Mouse (Mus musculus) midbrain, embryonic 10.5 days (tissue): ENCODE measurements around the gene Krtap5-5. TPM values are rescaled to one million over a fixed set of nuclear protein-coding genes. Genes with fewer than 3 reads are reported as not detected.

ENCODE experiments used
- DNase-seq: peaks from one replicate; pipeline ENCODE4 v3.0.0-alpha.2; 2017; ENCODE audit warnings: low spot score
- H3K27ac ChIP-seq: fragments of 300-500 bp; sonication (generic); replicated peaks from 2 replicates; pipeline ENCODE4 v1.5.1; 2016; ENCODE audit warnings: mild to moderate bottlenecking
- H3K27me3 ChIP-seq: fragments of 300-500 bp; sonication (generic); 2 replicates; pipeline ENCODE4 v1.6.1; 2016; ENCODE audit warnings: low read depth, mild to moderate bottlenecking; ENCODE audit not compliant: poor library complexity, severe bottlenecking
- H3K36me3 ChIP-seq: fragments of 300-500 bp; sonication (generic); 2 replicates; pipeline ENCODE4 v1.6.1; 2016; ENCODE audit warnings: mild to moderate bottlenecking, moderate library complexity
- H3K4me1 ChIP-seq: fragments of 300-500 bp; sonication (generic); 2 replicates; pipeline ENCODE4 v1.6.1; 2016
- H3K4me3 ChIP-seq: fragments of 300-500 bp; sonication (generic); 2 replicates; pipeline ENCODE4 v1.5.1; 2016; ENCODE audit warnings: mild to moderate bottlenecking, moderate library complexity
- H3K9me3 ChIP-seq: fragments of 300-500 bp; sonication (generic); replicated peaks from 2 replicates; pipeline ENCODE4 v1.6.1; 2016; ENCODE audit warnings: mild to moderate bottlenecking
- WGBS: fragments of 180-500 bp; shearing (Covaris S2); methylation state at CpG from one replicate; pipeline ENCODE4 v1.1.7; 2016; 5-methylcytosine and 5-hydroxymethylcytosine counted together
- polyA plus RNA-seq: library from polyadenylated mRNA; unstranded; fragments of >200 nt; fragmentation: Nextera tagmentation; extraction: Ambion mirVana; gene quantifications from 2 replicates; pipeline ENCODE4 v1.2.1, GENCODE M21; 2016

Krtap5-5 gene
- polyA plus RNA-seq, 1 experiment from 2014 or later, result not detected

DNA sequence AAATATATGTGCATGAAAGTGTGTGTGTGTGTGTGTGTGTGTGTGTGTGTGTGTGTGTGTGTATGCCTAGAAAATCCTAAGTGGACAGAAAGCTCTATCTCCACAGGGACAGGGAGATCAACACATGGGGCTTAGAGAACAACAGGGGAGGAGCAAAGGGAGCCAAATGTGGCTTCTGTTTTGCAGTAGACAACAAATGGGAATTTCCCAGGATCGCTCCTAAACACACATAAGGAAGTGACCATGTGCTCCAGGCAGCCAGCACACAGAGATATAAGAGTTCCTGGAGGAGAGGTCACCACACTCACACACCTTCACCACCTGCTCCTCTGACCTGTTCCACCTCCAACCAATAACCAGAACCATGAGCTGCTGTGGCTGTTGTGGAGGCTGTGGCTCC lies 28.7 kb downstream of the Krtap5-5 start, which contains the start of gene Krtap5-3:
Gene Krtap5-3, plus strand, starts transcription at position 301 of the 400 bp plus-strand sequence.
- no peaks in the 10 kb centered on the region for H3K9me3 ChIP-seq
- no peaks in the 10 kb centered on the region for H3K4me1 ChIP-seq
- no peak for DNase-seq
- no peak within 1 kb of the TSS for H3K27ac ChIP-seq
- no peak within 1 kb of the TSS for H3K4me3 ChIP-seq
- no peaks in the 10 kb centered on the region for H3K36me3 ChIP-seq
- no peaks in the 10 kb centered on the region for H3K27me3 ChIP-seq
- WGBS, result 75% methylated on average over 1 of the region's 1 CpGs

DNA sequence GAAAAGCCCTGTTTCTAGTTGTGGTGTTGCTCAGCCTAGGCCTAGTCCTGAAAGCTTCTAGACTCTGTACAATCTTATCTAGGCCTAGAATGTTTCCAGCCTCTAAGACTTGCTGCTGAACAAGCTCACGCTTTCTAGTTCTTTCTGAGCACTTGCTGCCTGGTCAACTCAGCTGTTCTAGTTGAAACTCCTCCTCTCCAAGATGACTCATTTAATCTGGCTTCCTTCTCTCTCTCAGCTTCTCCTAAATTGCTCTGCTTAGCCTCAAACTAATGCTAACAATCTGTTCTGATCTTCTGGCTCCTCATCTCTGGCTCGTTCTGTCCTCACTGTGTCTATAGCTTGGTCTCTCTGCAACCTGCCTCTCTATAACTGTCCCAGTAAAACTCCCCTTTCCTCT lies 31.0 kb downstream of the Krtap5-5 start:
- Histone ChIP-seq H3K27ac (no peak overlapping the region), H3K4me3 (no peak overlapping the region), H3K36me3 (no peaks in the 10 kb centered on the region), H3K4me1 (no peaks in the 10 kb centered on the region), H3K27me3 (no peaks in the 10 kb centered on the region), H3K9me3 (no peaks in the 10 kb centered on the region)
- DNase-seq, result no peak
- 88% methylated on average over 2 of the region's 2 CpGs for WGBS

DNA sequence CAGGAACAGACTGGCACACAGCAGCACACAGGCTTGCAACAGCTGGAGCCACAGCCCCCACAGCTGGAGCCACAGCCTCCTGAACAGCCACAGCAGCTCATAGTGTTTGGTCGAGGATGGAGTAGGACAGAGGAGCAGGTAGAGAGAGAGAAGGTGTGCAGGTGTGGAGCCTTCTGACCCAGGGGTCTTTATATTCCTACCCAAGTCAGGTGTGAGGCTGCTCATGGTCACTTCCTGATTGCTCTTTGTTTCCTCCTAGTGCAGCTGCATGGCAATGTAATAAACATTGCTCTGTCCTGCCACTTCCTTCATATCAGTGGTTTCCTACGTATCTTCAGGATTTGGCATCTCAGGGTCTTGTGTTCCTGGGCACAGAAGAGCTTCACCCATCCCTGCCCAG lies 39.5 kb downstream of the Krtap5-5 start, which contains the start of gene Gm10153:
Gene Gm10153, minus strand, starts transcription at position 101 of the 400 bp plus-strand sequence.
- Histone ChIP-seq H3K27me3 (no peaks in the 10 kb centered on the region), H3K27ac (no peak within 1 kb of the TSS), H3K36me3 (no peaks in the 10 kb centered on the region), H3K4me1 (no peaks in the 10 kb centered on the region), H3K9me3 (no peaks in the 10 kb centered on the region), H3K4me3 (no peak within 1 kb of the TSS)
- no peak for DNase-seq
- WGBS, result 67% methylated on average over 2 of the region's 2 CpGs

DNA sequence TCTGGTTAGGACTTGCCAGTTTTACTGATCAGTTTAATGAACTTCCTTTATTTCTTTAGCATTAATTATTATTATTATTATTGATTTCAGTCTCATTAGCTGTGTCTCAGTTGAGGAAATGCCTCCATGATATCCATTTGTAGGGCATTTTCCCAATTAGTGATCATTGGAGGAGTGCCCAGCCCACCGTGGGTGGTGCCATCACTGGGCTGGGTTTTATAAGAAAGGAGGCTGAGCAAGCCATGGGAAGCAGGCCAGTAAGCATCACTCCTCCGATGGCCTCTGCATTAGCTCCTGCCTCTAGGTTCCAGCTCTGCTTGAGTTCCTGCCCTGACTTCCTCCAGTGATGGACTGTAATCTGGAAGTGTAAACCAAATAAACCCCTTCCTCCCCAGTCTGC lies 41.6 kb downstream of the Krtap5-5 start:
- Histone ChIP-seq H3K4me3 (no peak overlapping the region), H3K27me3 (no peaks in the 10 kb centered on the region), H3K36me3 (no peaks in the 10 kb centered on the region), H3K9me3 (no peaks in the 10 kb centered on the region), H3K27ac (no peak overlapping the region), H3K4me1 (no peaks in the 10 kb centered on the region)
- DNase-seq, result no peak
- WGBS, result 85% methylated on average over 2 of the region's 2 CpGs

DNA sequence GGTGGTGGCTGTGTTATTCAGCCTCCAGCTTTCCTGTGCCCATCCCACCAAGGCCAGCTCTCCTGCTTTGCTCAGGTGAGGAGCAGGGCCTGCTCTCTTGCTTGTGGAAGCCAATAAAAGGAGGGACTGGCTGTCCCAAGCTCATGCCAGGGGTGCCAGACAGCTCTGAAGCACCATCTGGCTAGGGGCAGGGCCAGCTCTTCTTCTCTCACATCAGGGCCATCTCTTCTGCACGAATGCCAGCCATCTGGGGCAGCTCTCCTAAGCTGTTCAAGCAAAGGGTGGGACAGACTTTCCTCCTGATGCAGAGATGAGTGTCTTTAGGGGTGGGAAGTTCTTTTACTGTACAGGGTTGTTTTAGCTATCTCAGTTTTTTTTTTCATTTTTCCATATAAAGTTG lies 48.8 kb downstream of the Krtap5-5 start:
- WGBS, result 57% methylated on average over 1 of the region's 1 CpGs
- no peak for DNase-seq
- H3K27me3 ChIP-seq, result no peaks in the 10 kb centered on the region
- H3K27ac ChIP-seq, result no peak overlapping the region
- no peak overlapping the region for H3K4me3 ChIP-seq
- H3K9me3 ChIP-seq, result no peaks in the 10 kb centered on the region
- H3K36me3 ChIP-seq, result no peaks in the 10 kb centered on the region
- no peaks in the 10 kb centered on the region for H3K4me1 ChIP-seq

Other genes with a start within 250 kb of the Krtap5-5 start
- gene Mob2, start 168.9 kb downstream of the Krtap5-5 start, polyA plus RNA-seq, result 62.2 and 64.0 TPM in 2 replicates
- gene Dusp8, start 134.1 kb downstream of the Krtap5-5 start, polyA plus RNA-seq, result 6.4 and 13.2 TPM in 2 replicates
- 0.29 TPM in 1 of 2 replicates, not detected in the other for gene Gm45618, start 109.2 kb downstream of the Krtap5-5 start, polyA plus RNA-seq
- gene Gm39115, start 93.9 kb downstream of the Krtap5-5 start, polyA plus RNA-seq, result not detected in 2 replicates
- gene Gm45337, start 85.4 kb downstream of the Krtap5-5 start, polyA plus RNA-seq, result not detected in 2 replicates
- not detected in 2 replicates for gene Gm29735, start 72.9 kb downstream of the Krtap5-5 start, polyA plus RNA-seq
- not detected in 2 replicates for gene Gm4553, start 64.2 kb downstream of the Krtap5-5 start, polyA plus RNA-seq
- not detected in 2 replicates for gene Krtap5-2, start 54.0 kb downstream of the Krtap5-5 start, polyA plus RNA-seq
- not detected in 2 replicates for gene Gm10153, start 39.6 kb downstream of the Krtap5-5 start, polyA plus RNA-seq
- not detected in 2 replicates for gene Krtap5-3, start 28.6 kb downstream of the Krtap5-5 start, polyA plus RNA-seq
- gene Gm7579, start 18.1 kb downstream of the Krtap5-5 start, polyA plus RNA-seq, result not detected in 2 replicates
- gene Gm40460, start 11.1 kb upstream of the Krtap5-5 start, polyA plus RNA-seq, result not detected in 2 replicates
- not detected in 2 replicates for gene Gm2431, start 28.4 kb upstream of the Krtap5-5 start, polyA plus RNA-seq
- gene Gm4559, start 44.4 kb upstream of the Krtap5-5 start, polyA plus RNA-seq, result not detected in 2 replicates
- not detected in 2 replicates for gene Krtap5-1, start 67.1 kb upstream of the Krtap5-5 start, polyA plus RNA-seq
- gene Krtap5-4, start 73.6 kb upstream of the Krtap5-5 start, polyA plus RNA-seq, result not detected in 2 replicates
- 0.41 and 0.50 TPM in 2 replicates for gene Ifitm10, start 143.8 kb upstream of the Krtap5-5 start, polyA plus RNA-seq
- 0.75 TPM in 1 of 2 replicates, not detected in the other for gene Gm49369, start 152.7 kb upstream of the Krtap5-5 start, polyA plus RNA-seq
- 145 and 171 TPM in 2 replicates for gene Ctsd, start 158.1 kb upstream of the Krtap5-5 start, polyA plus RNA-seq
- gene Syt8, start 204.9 kb upstream of the Krtap5-5 start, polyA plus RNA-seq, result 0.34 TPM in 1 of 2 replicates, not detected in the other
- gene Tnni2, start 211.8 kb upstream of the Krtap5-5 start, polyA plus RNA-seq, result 0.52 and 1.5 TPM in 2 replicates
- gene Lsp1, start 230.8 kb upstream of the Krtap5-5 start, polyA plus RNA-seq, result 14.2 and 15.0 TPM in 2 replicates